Mouse (Mus musculus): ENCODE results near the gene Olfr341.

- TF ChIP-seq POLR2A (IDR thresholded peaks at IDR 0.05; ENCODE audit: low read depth, low read length) (no peak), CTCF (conservative IDR thresholded peaks at IDR 0.05; ENCODE audit: insufficient read depth, insufficient read length, low read depth, low read length) (no peak)
Measured at GRCm38 (mm10) chr2:36473634-36474033, 8.6 kb downstream of the Olfr341 start.
